Mouse (Mus musculus) brown adipose tissue, adult 24 weeks (tissue): ENCODE data around the gene Pla2g6. TPM values are rescaled to one million over a fixed set of nuclear protein-coding genes. Genes with fewer than 3 reads are reported as not detected.

Experiments used
- H3K27ac ChIP-seq: fragments of 200-500 bp; replicated peaks from 2 replicates; pipeline ENCODE4 v1.5.1; 2012; ENCODE audit warnings: low read depth, mild to moderate bottlenecking, low read length
- H3K4me1 ChIP-seq: fragments of 200-500 bp; 2 replicates; pipeline ENCODE4 v1.6.1; 2012; ENCODE audit warnings: low read length, mixed read lengths; ENCODE audit not compliant: control insufficient read depth, insufficient read depth, insufficient read length
- H3K4me3 ChIP-seq: fragments of 200-500 bp; 2 replicates; pipeline ENCODE4 v1.5.1; 2012; ENCODE audit warnings: low read depth, mild to moderate bottlenecking, low read length, moderate library complexity; ENCODE audit not compliant: insufficient read depth
- polyA plus RNA-seq: library from polyadenylated mRNA; stranded (reverse); fragments of >200 nt; gene quantifications from 2 replicates; pipeline ENCODE4 v1.2.4, GENCODE M21; 2012; ENCODE audit not compliant: missing spikeins, insufficient read depth, insufficient read length

Gene Pla2g6
- polyA plus RNA-seq, 1 experiment: 13.4 TPM

- H3K4me3 ChIP-seq: no peak overlapping the region
- no peaks in the 10 kb centered on the region for H3K4me1 ChIP-seq
- H3K27ac ChIP-seq: no peak overlapping the region
Observed at GRCm38 (mm10) chr15:79282434-79282833, 45.8 kb downstream of the Pla2g6 start.

GRCm38 (mm10) chr15:79281389-79281788, 46.8 kb downstream of the Pla2g6 start:
- no peak overlapping the region for H3K27ac ChIP-seq
- H3K4me1 ChIP-seq: no peaks in the 10 kb centered on the region
- no peak overlapping the region for H3K4me3 ChIP-seq

- no peaks in the 10 kb centered on the region for H3K4me1 ChIP-seq
Observed at GRCm38 (mm10) chr15:79280850-79281249, 47.3 kb downstream of the Pla2g6 start.

GRCm38 (mm10) chr15:79280209-79280608, 48.0 kb downstream of the Pla2g6 start:
- no peak overlapping the region for H3K27ac ChIP-seq
- no peaks in the 10 kb centered on the region for H3K4me1 ChIP-seq
- H3K4me3 ChIP-seq: no peak overlapping the region

More at GRCm38 (mm10) chr15:79280850-79281249, 47.3 kb downstream of the Pla2g6 start:
- Histone ChIP-seq H3K27ac (no peak overlapping the region), H3K4me3 (no peak overlapping the region)

GRCm38 (mm10) chr15:79277728-79278127, 50.5 kb downstream of the Pla2g6 start:
- H3K4me1 ChIP-seq: no peaks in the 10 kb centered on the region
- H3K4me3 ChIP-seq: no peak overlapping the region
- H3K27ac ChIP-seq: no peak overlapping the region

- H3K4me3 ChIP-seq: no peak overlapping the region
- H3K4me1 ChIP-seq: no peaks in the 10 kb centered on the region
- no peak overlapping the region for H3K27ac ChIP-seq
Observed at GRCm38 (mm10) chr15:79273020-79273419, 55.2 kb downstream of the Pla2g6 start.

- H3K4me3 ChIP-seq: peak overlapping the region; percentile 51; the same call in 1 of the 2 replicates
Observed at GRCm38 (mm10) chr15:79271124-79271746, 57.0 kb downstream of the Pla2g6 start.

GRCm38 (mm10) chr15:79270317-79271123, 57.7 kb downstream of the Pla2g6 start:
- H3K27ac ChIP-seq: no peak overlapping the region
- no peaks in the 10 kb centered on the region for H3K4me1 ChIP-seq
- H3K4me3 ChIP-seq: peak overlapping the region; percentile 51

More at GRCm38 (mm10) chr15:79271124-79271746, 57.0 kb downstream of the Pla2g6 start:
- Histone ChIP-seq H3K27ac (no peak overlapping the region), H3K4me1 (no peaks in the 10 kb centered on the region)

GRCm38 (mm10) chr15:79268521-79268920, 59.7 kb downstream of the Pla2g6 start:
- H3K4me1 ChIP-seq: no peaks in the 10 kb centered on the region
- no peak overlapping the region for H3K4me3 ChIP-seq
- H3K27ac ChIP-seq: no peak overlapping the region

GRCm38 (mm10) chr15:79265384-79265783, 62.8 kb downstream of the Pla2g6 start:
- H3K27ac ChIP-seq: no peak overlapping the region
- no peaks in the 10 kb centered on the region for H3K4me1 ChIP-seq
- no peak overlapping the region for H3K4me3 ChIP-seq

GRCm38 (mm10) chr15:79263726-79264125, 64.5 kb downstream of the Pla2g6 start:
- H3K4me1 ChIP-seq: no peaks in the 10 kb centered on the region
- no peak overlapping the region for H3K27ac ChIP-seq

GRCm38 (mm10) chr15:79262786-79263309, 65.3 kb downstream of the Pla2g6 start:
- H3K27ac ChIP-seq: no peak overlapping the region
- no peaks in the 10 kb centered on the region for H3K4me1 ChIP-seq
- no peak overlapping the region for H3K4me3 ChIP-seq

More at GRCm38 (mm10) chr15:79263726-79264125, 64.5 kb downstream of the Pla2g6 start:
- no peak overlapping the region for H3K4me3 ChIP-seq

GRCm38 (mm10) chr15:79262375-79262774, 65.8 kb downstream of the Pla2g6 start:
- Histone ChIP-seq H3K4me1 (no peaks in the 10 kb centered on the region), H3K4me3 (no peak overlapping the region), H3K27ac (no peak overlapping the region)

- no peak overlapping the region for H3K27ac ChIP-seq
- H3K4me1 ChIP-seq: no peaks in the 10 kb centered on the region
- H3K4me3 ChIP-seq: peak overlapping the region; percentile 26; the same call in 1 of the 2 replicates
Observed at GRCm38 (mm10) chr15:79261757-79262156, 66.4 kb downstream of the Pla2g6 start.

- Histone ChIP-seq H3K4me1 (no peaks in the 10 kb centered on the region), H3K27ac (no peak overlapping the region), H3K4me3 (peak overlapping the region; percentile 46)
Observed at GRCm38 (mm10) chr15:79261095-79261725, 67.0 kb downstream of the Pla2g6 start.
